Mouse (Mus musculus): Measurements from ENCODE around the gene Fndc9. TPM values are rescaled to one million over a fixed set of nuclear protein-coding genes. Genes with fewer than 3 reads are reported as not detected.

The Fndc9 gene
- polyA plus RNA-seq (2015; fragmentation: Illumina TruSeq; extraction: RNeasy Lipid Tissue Mini Kit (QIAGEN cat#74804); ENCODE audit: insufficient read depth, low read depth, low replicate concordance): not detected

GRCm38 (mm10) chr11:46235334-46235733 lies at the start of gene Fndc9:
Gene Fndc9, plus strand, starts transcription at chr11:46235531.

Other genes with a start within 250 kb of the Fndc9 start
- gene Gm12166, start 183.2 kb upstream of the Fndc9 start, polyA plus RNA-seq (2015; fragmentation: Illumina TruSeq; extraction: RNeasy Lipid Tissue Mini Kit (QIAGEN cat#74804); ENCODE audit: insufficient read depth, low read depth, low replicate concordance): not detected
- gene Adam19, start 179.5 kb upstream of the Fndc9 start, polyA plus RNA-seq (2015; fragmentation: Illumina TruSeq; extraction: RNeasy Lipid Tissue Mini Kit (QIAGEN cat#74804); ENCODE audit: insufficient read depth, low read depth, low replicate concordance): 1.5 TPM
- 0.22 TPM for gene Nipal4, start 69.0 kb upstream of the Fndc9 start, polyA plus RNA-seq (2015; fragmentation: Illumina TruSeq; extraction: RNeasy Lipid Tissue Mini Kit (QIAGEN cat#74804); ENCODE audit: insufficient read depth, low read depth, low replicate concordance)
- 6.6 TPM for gene Cyfip2, start 77.3 kb downstream of the Fndc9 start, polyA plus RNA-seq (2015; fragmentation: Illumina TruSeq; extraction: RNeasy Lipid Tissue Mini Kit (QIAGEN cat#74804); ENCODE audit: insufficient read depth, low read depth, low replicate concordance)
- gene Itk, start 154.0 kb downstream of the Fndc9 start, polyA plus RNA-seq (2015; fragmentation: Illumina TruSeq; extraction: RNeasy Lipid Tissue Mini Kit (QIAGEN cat#74804); ENCODE audit: insufficient read depth, low read depth, low replicate concordance): not detected
- gene Fam71b, start 161.0 kb downstream of the Fndc9 start, polyA plus RNA-seq (2015; fragmentation: Illumina TruSeq; extraction: RNeasy Lipid Tissue Mini Kit (QIAGEN cat#74804); ENCODE audit: insufficient read depth, low read depth, low replicate concordance): not detected
- gene Med7, start 201.4 kb downstream of the Fndc9 start, polyA plus RNA-seq (2015; fragmentation: Illumina TruSeq; extraction: RNeasy Lipid Tissue Mini Kit (QIAGEN cat#74804); ENCODE audit: insufficient read depth, low read depth, low replicate concordance): 5.3 TPM
- 0.42 TPM for gene Havcr2, start 219.4 kb downstream of the Fndc9 start, polyA plus RNA-seq (2015; fragmentation: Illumina TruSeq; extraction: RNeasy Lipid Tissue Mini Kit (QIAGEN cat#74804); ENCODE audit: insufficient read depth, low read depth, low replicate concordance)

Measured in pancreas, adult 10 weeks (tissue).